Mouse (Mus musculus) G1E (cell line): ENCODE data around the gene Dusp6. TPM values are rescaled to one million over a fixed set of nuclear protein-coding genes. Genes with fewer than 3 reads are reported as not detected.

Source experiments
- ATAC-seq: 2 replicates; pipeline ENCODE4 v1.8.0; 2016; ENCODE audit warnings: mild to moderate bottlenecking; ENCODE audit not compliant: insufficient number of reproducible peaks, poor library complexity, low FRiP score, severe bottlenecking; ENCODE audit errors: extremely low read depth
- DNase-seq: peaks from one replicate; pipeline ENCODE4 v3.0.0; 2012; ENCODE audit warnings: low spot score
- H3K27me3 ChIP-seq: 2 replicates; pipeline ENCODE4 v1.6.1; 2012; ENCODE audit warnings: mild to moderate bottlenecking, low read length, inconsistent platforms; ENCODE audit not compliant: insufficient read depth
- H3K36me3 ChIP-seq: replicated peaks from 2 replicates; pipeline ENCODE3; 2012; ENCODE audit warnings: mild to moderate bottlenecking, inconsistent platforms
- H3K4me1 ChIP-seq: 2 replicates; pipeline ENCODE4 v1.6.1; 2012; ENCODE audit warnings: low read depth, low read length, inconsistent platforms, mixed read lengths; ENCODE audit not compliant: insufficient read depth
- H3K4me3 ChIP-seq: 2 replicates; pipeline ENCODE4 v1.5.1; 2012; ENCODE audit warnings: low read depth, mild to moderate bottlenecking, inconsistent platforms, low read length, moderate library complexity, mixed read lengths
- H3K9me3 ChIP-seq: replicated peaks from 2 replicates; pipeline ENCODE4 v1.6.1; 2012; ENCODE audit warnings: inconsistent platforms
- CTCF ChIP-seq: IDR thresholded peaks from 2 replicates; pipeline ENCODE4 v1.5.1; 2012; ENCODE audit warnings: low read depth, low read length, inconsistent platforms, mixed read lengths
- GATA1 ChIP-seq: IDR thresholded peaks from 2 replicates; pipeline ENCODE4 v1.6.1; 2012; ENCODE audit warnings: borderline replicate concordance, low read length, inconsistent platforms, mixed read lengths
- GATA2 ChIP-seq: IDR thresholded peaks from 2 replicates; pipeline ENCODE4 v1.6.1; 2012; ENCODE audit warnings: low read depth, low read length, inconsistent platforms, borderline replicate concordance
- POLR2AphosphoS5 ChIP-seq: IDR thresholded peaks from 2 replicates; pipeline ENCODE4 v1.6.1; 2012; ENCODE audit warnings: low read depth, low read length, inconsistent platforms; ENCODE audit not compliant: insufficient replicate concordance
- TAL1 ChIP-seq: conservative IDR thresholded peaks from 2 replicates; pipeline ENCODE4 v1.6.1; 2012; ENCODE audit warnings: low read depth, low read length, inconsistent platforms, mixed read lengths
- polyA plus RNA-seq: library from polyadenylated mRNA; stranded (reverse); fragments of >175 nt; gene quantifications from 2 replicates; pipeline ENCODE4 v1.2.3, GENCODE M21; 2012
- total RNA-seq, 2 experiments: library from RNA; stranded (forward) in 1 of 2; stranded (reverse) in 1 of 2; fragments of 200-1000 nt in 1 of 2; fragments of >200 nt in 1 of 2; fragmentation: Nextera tagmentation in 1 of 2; gene quantifications; 2 replicates each; pipeline ENCODE4 v1.2.3; 2014 to 2017

Dusp6 gene
- total and polyA plus RNA-seq, 3 experiments = 0.27 TPM; not detected in 2

DNA sequence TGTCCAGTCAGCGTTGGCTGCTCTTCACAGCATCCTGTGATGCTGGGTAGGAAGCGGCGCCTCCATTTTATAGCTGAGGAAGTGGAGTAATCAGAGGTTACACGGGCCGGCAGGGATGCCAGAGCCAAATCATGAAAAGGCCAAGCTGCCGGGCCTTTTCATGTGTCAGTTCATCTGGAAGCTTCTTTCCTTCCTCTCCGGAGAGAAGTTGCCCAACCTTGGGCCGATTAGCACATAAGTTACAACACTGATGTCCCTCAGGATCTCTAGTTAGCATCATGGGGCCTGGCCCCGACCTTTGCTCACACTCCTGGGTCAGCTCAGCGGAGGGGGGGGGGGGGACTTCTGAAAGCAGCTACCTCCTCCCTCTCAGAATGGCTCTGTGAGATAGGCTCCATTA, 7.4 kb downstream of the Dusp6 start:
- TF ChIP-seq CTCF (no peak), POLR2AphosphoS5 (no peak), GATA2 (no peak), GATA1 (no peak), TAL1 (no peak)
- Histone ChIP-seq H3K36me3 (no peaks in the 10 kb centered on the region), H3K9me3 (peaks cover 34% of the 10 kb centered on the region), H3K4me1 (no peaks in the 10 kb centered on the region), H3K27me3 (no peaks in the 10 kb centered on the region), H3K4me3 (no peak overlapping the region)
- DNase-seq (no peak), ATAC-seq (no peak)

GRCm38 (mm10) chr10:99271016-99271415, 8.0 kb downstream of the Dusp6 start:
- no peaks in the 10 kb centered on the region for H3K27me3 ChIP-seq
- no peaks in the 10 kb centered on the region for H3K36me3 ChIP-seq
- DNase-seq = no peak
- TF ChIP-seq GATA1 (no peak), POLR2AphosphoS5 (no peak), CTCF (no peak), TAL1 (no peak), GATA2 (no peak)
- no peak overlapping the region for H3K4me3 ChIP-seq
- no peak for ATAC-seq
- peaks cover 32% of the 10 kb centered on the region for H3K9me3 ChIP-seq
- H3K4me1 ChIP-seq = no peaks in the 10 kb centered on the region

- ATAC-seq (no peak), DNase-seq (no peak)
- Histone ChIP-seq H3K27me3 (no peaks in the 10 kb centered on the region), H3K36me3 (no peaks in the 10 kb centered on the region), H3K9me3 (peaks cover 35% of the 10 kb centered on the region), H3K4me1 (no peaks in the 10 kb centered on the region), H3K4me3 (no peak overlapping the region)
- TF ChIP-seq POLR2AphosphoS5 (no peak), GATA2 (no peak), TAL1 (no peak), CTCF (no peak), GATA1 (no peak)
These were observed 10.0 kb downstream of the Dusp6 start for GRCm38 (mm10) chr10:99273006-99273405.

- H3K4me1 ChIP-seq = no peaks in the 10 kb centered on the region
- H3K27me3 ChIP-seq = no peaks in the 10 kb centered on the region
- H3K4me3 ChIP-seq = no peak overlapping the region
- H3K36me3 ChIP-seq = no peaks in the 10 kb centered on the region
- ATAC-seq (no peak), DNase-seq (no peak)
- H3K9me3 ChIP-seq = peaks cover 30% of the 10 kb centered on the region
- no peak for TF ChIP-seq TAL1
- no peak for TF ChIP-seq GATA1
These were observed 11.6 kb downstream of the Dusp6 start for GRCm38 (mm10) chr10:99274640-99275039.

DNA sequence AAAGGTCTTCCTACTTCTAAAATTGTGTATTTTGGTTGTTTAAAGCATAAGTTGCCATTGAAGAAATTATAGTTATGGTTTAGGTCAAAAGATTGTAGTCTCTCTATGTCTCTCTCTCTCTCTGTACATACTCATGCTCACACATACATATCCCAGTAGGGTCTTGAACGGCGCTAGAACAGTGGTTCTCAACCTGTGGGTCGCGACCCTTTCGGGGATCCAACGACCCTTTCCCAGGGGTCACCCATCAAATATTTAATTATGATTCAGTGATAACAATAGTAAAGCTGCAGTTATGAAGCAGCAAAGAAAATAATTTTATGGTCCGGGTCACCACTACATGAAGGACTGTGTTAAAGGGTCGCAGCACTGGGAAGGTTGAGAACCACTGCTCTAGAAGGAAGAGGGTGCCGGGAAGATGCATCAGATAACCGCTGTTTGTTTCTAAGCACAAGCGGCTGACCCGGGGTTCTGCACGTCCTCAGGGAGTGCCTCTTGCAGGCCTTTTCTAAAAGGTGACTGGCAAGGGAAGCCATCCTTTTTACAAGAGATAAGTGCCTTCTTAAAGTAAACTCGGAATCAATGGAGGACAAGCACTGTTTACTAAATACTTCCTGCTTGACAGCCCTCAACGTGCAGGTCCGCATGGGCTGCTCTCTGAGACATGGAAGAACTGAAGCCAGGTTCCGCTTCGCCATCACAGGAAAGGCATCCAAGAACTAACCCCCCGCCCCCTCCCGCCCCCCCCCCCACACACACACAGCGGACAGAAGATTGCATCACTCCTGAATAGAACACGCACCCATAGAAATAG, 16.2 kb downstream of the Dusp6 start:
- no peak for DNase-seq

GRCm38 (mm10) chr10:99283981-99284385, 21.0 kb downstream of the Dusp6 start:
- no peak for ATAC-seq
- H3K4me1 ChIP-seq = no peaks in the 10 kb centered on the region
- no peaks in the 10 kb centered on the region for H3K27me3 ChIP-seq
- no peak for TF ChIP-seq POLR2AphosphoS5
- no peak for TF ChIP-seq TAL1
- no peak for TF ChIP-seq GATA2
- TF ChIP-seq CTCF = no peak
- TF ChIP-seq GATA1 = no peak
- H3K9me3 ChIP-seq = peaks cover 26% of the 10 kb centered on the region
- no peaks in the 10 kb centered on the region for H3K36me3 ChIP-seq
- DNase-seq = no peak
- H3K4me3 ChIP-seq = no peak overlapping the region

More for the DNA sequence above, 16.2 kb downstream of the Dusp6 start:
- no peak overlapping the region for H3K4me3 ChIP-seq
- H3K4me1 ChIP-seq = no peaks in the 10 kb centered on the region
- H3K9me3 ChIP-seq = peaks cover 26% of the 10 kb centered on the region
- ATAC-seq = no peak
- TF ChIP-seq POLR2AphosphoS5 (no peak), GATA1 (no peak), TAL1 (no peak), CTCF (no peak), GATA2 (no peak)
- H3K27me3 ChIP-seq = no peaks in the 10 kb centered on the region
- H3K36me3 ChIP-seq = no peaks in the 10 kb centered on the region

- Histone ChIP-seq H3K36me3 (no peaks in the 10 kb centered on the region), H3K4me3 (no peak overlapping the region), H3K27me3 (no peaks in the 10 kb centered on the region), H3K4me1 (no peaks in the 10 kb centered on the region), H3K9me3 (peaks cover 29% of the 10 kb centered on the region)
- TF ChIP-seq POLR2AphosphoS5 (no peak), GATA2 (no peak), GATA1 (no peak), CTCF (no peak), TAL1 (no peak)
- ATAC-seq (no peak), DNase-seq (no peak)
These were observed 21.9 kb downstream of the Dusp6 start for GRCm38 (mm10) chr10:99284918-99285317.
